Mouse (Mus musculus) T-helper 1 cell (primary cell): ENCODE measurements at regions not wholly inside any gene's neighbourhood (a gene's known extent, or its start where the extent isn't known, plus 50 kb on each side); places are given as distances from the start of the nearest gene placed in this dataset.

Experiments used
- in situ Hi-C: fragments of 300-600 bp; cut with MboI, MseI; formaldehyde crosslinking; loops from one replicate; pipeline ENCODE4 v1.15.1; 2025; ENCODE audit warnings: high pct_unique_total_duplicates

DNA sequence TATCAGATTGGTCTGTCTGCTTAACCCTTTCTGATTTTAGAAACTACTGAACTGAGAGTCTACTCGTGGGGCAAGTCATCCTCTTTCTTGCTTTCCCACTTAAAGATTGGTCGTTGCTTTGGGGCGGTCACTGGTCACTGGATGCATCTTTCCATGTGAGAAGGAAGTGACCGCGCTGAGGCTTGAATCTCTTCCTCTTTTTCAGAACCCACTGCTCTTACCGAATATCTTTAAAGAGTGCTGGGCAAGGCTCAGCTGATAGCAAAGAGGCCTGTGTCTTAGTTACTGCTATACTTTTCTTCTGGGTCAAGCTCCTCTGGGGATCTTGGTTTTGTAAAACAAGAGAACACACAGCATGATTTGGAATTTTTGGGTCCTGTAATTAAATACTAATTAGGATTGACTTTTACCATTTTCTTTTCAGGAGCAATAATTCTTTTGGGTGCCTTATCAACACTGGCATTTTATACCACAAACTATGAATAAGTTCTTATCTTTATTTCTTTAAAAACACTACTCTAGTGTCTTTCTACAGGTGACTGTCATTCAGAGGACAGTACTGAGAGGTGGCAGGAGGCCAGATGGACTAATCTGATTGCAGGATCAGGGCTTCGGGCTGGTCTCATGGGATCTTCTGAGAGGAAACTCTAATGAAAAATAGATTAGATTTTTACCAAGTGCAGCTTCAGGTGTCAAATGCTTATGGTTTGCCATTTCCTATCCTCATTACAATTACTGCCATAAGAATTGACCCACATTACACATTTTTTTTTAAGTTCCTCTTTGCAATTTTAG is 114.6 kb upstream of the Tom1l1 start:
- in situ Hi-C loops = no loop called here

DNA sequence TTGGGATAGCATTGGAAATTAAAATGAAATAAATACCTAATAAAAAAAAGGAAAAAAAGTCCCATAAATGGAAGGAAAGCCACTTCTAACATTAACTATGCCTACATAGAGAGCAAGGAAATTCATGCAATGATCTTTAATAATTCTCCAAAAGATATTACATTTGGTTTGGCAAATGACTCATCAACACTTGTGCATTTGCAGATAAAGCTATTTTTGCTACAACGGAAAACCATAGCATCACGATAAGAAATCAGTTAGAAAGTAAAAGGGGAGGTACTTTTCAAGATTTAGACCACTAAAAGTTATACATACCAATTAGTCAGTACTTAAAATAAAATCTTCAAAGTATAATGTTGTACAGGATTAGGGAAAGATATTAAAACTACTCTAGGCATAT is 109.4 kb upstream of the Tom1l1 start:
- in situ Hi-C loops = no loop called here

DNA sequence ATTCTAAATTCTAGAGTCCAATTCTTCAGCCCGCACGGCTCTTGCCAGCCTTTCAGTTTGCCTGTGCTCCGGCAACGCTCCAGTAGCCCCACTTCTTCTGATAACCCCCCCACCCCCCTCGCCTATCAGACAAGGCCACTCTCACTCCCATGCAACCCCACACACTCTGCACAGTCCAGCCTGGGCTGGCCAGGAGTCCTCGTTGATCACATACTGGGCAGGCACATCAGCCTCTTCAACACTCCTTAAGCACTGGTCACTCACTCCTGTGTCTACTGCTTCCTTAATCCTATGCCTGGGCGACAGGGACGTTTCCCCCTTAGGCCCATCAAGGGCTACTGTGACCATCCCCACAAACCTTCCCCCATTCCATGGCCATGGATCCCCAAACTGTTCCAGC is 95.4 kb upstream of the Tom1l1 start:
- in situ Hi-C loops = no loop called here

DNA sequence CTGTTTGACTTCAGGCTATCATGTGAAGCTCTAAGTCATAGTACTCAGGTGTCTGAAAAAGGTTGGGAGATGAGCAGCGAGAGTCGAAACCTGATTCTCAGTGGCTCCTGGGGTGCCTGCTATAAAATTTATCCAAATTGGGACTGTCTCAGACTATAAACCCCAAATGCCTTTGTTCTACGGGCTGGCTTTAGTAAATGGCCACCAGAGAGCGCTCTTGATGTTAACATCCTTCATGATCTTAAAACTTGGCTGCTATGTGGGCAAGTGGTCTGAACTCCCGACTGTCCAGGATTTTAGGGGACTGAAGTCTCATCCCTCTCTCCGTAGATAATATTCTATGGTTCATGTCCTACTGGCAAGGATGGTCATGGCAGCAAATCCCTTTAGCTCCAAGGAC is 94.8 kb upstream of the Tom1l1 start:
- in situ Hi-C loops = no loop called here

DNA sequence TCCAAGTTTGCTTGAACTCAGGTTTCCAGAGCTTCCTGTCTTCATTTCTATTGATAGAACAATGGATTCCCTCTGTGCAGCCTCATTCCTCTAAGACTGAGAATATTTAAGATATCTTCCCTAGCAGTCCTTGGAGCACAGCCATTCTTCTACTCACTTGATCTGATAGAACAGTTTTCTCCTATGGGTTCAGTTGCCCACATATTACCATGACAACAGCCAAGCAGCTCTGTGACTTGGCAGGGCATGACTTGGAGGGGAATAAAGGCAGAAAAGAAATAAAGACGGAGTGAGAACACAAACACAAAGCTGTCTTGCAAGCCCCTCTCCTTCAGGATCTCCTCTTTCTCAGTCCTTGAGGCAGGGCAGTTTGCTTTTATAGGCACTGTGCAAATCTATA is 87.6 kb upstream of the Tom1l1 start:
- in situ Hi-C loops = no loop called here

DNA sequence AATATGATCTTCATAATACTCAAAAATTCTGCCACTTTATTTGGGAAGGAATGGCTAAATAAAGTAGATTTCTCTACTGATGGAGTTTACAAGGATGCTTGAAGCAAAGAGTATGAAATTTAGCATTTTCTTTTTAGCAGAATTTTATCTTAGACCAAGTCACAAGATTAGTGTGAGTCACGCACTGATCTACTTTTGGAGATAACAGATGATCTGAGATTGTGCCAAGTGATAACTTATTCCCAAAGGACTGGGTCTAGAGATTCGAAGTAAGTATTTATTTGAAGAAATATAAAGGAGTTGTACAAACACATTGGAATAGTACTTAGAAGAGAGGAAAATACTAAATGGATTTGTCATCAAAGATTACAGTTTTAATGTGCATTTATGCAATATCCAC is 67.8 kb upstream of the Tom1l1 start:
- in situ Hi-C loops = no loop called here

DNA sequence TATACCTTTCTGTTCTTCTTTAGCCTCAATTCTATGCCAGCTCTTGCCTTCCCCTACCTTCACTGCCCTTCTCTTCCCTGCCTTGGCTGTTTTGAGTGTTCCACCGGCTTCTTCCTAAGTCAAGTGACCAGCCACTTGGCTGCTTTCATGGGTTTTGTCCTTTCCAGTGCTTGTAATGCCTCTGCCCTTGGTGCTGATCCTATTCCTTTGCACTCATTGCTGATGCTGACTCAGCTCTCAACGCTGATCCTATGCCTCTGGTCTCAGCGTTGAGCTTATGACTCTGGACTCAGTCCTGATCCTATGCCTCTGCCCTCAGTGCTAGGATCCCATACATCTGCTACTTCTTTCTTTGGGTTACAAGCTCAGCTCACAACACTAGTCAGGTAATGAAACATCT is 60.3 kb upstream of the Tom1l1 start:
- in situ Hi-C loops = loop anchor here (10.0 kb wide), 1 partner anchor 1066 kb away; no protein-coding TSS in a partner anchor

DNA sequence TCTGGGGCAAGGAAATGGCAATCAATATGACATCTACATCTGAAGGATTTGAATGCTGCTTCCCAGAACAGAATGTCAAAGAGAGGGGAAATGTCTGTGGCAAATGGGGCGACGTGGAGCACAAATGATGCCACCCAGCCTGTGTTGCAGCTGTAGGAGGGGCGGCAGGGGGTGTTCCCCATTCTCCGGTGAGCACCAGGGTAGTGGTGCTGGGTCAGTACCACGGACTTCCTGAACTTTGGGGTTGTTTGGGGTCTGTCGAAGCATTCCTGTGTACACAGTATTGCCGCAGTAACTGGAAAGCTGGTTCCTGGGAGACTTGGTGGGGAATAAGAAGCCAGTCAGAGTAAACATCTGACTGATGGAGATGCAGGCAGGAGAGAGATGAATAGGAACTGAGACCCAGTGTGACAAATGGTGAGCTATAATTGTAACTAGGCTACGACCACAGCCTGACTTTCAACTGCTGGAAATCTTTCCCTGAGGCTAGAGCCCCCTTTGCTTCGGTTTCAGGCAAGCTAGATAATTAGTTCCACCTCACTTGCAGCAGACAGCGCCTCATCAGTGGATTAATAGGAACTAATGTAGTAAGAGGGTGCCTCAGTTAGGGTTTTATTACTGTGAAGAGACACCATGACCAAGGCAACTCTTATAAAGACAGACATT is 53.9 kb upstream of the Tom1l1 start:
- in situ Hi-C loops = loop anchor here (10.0 kb wide), 1 partner anchor 1073 kb away; no protein-coding TSS in a partner anchor

DNA sequence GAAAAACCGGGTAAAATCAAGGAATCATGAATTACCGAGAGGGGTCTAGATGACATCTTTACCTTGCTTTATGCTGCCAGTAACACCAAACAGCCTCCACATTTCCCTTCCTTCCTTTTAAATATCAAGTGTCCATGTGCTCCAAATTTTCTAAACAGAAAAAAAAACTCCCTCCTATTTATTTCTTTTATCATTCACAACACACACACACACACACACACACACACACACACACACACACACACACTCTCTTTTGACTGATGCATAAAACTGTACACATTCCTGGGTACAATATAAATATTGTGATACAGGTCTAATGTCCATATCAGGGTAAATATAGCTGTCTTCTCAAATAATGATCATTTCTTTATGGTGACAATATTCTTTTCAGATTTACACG is 51.3 kb upstream of the Tom1l1 start:
- in situ Hi-C loops = no loop called here

DNA sequence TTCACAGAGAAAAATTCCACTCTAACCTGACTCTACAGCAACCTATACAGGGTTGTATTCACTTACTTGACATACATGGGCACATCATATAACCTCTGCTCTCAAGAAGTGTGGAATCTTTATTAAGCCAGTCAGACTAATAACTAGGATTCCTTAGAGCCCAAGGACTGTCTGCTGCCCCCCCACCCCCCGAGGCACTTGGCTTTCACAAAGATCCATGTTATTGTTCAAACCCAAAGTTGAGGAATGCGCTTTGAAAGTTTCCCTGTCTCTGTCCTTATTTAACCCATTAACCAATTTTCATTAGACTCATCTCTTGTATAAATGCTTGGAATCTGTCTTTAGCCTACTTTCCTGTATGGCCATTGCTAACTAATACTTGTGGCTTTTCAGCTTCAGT is 50.6 kb upstream of the Tom1l1 start:
- in situ Hi-C loops = no loop called here
